Mouse (Mus musculus) kidney, adult 18-20 months (tissue): ENCODE data around the gene Gm9573.

Experiments
- DNase-seq: peaks from one replicate; pipeline ENCODE4 v3.0.0; 2021

The Gm9573 gene

DNA sequence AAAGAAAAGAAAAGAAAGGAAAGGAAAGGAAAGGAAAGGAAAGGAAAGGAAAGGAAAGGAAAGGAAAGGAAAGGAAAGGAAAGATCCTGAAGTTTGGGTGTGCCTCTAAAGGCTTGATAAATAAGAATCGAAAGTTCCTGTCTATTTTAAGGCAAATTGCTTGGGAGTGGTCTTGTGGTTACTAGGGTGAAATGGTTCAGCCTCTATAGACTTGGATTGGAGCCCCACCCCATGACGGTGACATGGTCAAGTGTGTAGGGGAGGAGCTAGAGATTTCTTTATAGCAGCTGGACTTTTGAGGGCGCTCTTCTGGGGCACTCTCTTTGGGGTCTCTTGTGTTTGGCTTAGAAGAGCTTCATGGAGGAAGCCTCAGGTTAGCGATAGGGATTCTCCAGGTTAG is 32.7 kb downstream of the Gm9573 start:
- no peak for DNase-seq

DNA sequence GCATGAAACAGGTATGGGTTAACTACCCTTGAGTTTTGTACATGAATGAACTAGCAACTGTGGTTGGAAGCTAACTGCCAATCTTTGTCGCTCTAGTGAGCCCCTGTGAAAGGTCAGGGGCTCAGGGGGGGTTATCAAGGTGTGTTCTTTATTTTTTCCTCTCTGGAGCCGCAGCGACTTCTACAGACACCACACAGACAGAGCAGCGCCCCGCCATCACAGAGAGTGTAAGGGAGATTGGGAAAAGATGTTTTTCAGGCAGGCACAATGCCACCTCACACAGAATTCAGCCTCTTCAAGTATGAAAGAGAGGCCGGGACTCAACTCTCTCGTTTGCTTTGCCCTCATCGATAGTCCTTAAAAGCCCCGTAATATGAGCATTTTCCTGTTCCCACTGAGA is 34.3 kb downstream of the Gm9573 start:
- no peak for DNase-seq

DNA sequence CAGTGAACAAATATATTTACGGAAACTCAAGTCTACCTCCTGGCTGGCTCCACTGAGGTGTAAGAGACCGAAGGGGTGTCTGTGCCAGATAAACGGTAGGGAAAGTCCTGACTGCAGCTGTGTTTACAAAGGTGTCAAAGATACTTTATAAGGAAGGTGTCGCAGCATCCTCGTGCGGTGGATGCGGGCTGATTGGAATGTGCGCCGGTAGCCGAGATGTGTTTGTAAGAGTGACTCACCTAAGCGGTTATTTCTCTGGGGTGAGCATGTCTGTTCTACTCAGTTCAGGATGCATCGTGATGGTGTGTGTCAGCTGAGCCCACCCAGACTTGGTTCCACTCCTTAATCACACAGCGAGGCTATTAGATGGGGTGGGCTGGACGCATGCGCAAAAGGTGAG is 34.7 kb downstream of the Gm9573 start:
- no peak for DNase-seq

DNA sequence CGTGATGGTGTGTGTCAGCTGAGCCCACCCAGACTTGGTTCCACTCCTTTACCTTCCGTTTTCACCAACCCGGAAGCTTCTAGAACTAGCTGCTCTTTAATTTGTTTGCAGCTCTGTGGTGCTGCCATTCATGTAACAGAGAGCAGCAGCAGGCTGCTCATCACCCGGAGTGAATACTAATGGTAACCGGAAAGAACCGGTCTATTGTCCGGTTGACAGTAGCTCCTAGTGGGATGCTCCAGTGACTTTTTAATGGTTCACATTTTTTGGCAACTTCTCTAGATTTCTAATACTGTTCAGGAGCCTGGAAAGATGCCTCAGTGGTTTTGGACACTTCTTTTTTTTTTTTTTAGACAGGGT is 35.2 kb downstream of the Gm9573 start:
- DNase-seq: no peak

DNA sequence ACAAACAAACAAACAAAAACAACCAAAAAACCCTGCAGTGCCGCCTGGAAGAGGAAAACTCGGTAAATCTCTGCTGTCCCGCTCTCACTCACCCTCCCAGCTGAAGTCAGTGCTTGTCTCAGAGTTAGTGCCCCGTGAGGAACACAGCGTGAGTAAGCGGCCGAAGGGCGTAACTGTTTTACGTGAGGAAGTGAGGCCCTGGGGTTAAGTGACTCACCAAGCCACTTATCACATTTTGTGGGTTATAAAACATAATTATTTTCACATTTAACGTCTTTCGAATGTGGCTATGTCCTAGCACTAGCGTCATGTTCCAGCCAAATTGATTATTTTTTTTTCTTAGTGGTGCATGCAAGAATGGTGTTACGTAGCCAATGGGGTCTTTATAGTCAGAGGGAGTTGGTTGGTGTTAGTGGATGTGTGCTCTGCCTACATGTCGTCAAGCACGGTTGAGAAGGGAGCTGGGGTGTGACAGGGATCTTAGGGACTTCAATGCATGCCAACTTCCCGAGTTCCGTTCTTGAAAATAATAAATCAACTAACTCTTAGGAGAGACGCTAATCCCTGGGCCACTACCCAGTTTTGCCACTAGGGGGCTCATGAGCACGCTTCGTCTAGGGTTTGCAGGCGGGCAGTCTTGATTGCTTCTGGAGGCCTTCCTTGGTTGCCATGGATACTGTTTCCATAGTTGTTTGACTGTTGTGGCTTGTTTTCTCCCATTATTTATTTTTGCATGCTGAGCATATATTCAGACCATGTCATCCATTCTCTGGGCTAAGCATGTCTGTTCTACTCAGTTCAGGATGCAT is 35.8 kb downstream of the Gm9573 start:
- DNase-seq: peak; percentile 74

DNA sequence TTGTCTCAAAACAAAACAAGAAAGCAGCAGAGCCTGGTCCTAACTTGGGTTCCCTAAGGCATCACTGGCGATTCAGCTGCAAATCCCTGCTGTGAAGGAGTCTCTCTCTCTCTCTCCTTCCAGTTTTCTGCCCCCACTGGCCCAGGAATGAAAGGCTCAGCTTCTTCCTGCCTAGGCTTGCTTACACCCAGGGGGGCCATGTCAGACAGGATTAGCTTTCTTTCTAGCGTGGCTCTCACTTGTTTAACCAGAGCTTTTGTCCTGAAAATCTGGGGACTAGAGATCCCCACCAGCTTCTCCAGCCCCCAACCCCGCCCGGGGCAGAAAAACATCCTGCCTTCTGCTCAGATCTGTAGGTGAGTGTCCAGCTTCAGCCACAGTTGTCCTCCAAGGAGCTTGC is 38.0 kb downstream of the Gm9573 start:
- DNase-seq: no peak

DNA sequence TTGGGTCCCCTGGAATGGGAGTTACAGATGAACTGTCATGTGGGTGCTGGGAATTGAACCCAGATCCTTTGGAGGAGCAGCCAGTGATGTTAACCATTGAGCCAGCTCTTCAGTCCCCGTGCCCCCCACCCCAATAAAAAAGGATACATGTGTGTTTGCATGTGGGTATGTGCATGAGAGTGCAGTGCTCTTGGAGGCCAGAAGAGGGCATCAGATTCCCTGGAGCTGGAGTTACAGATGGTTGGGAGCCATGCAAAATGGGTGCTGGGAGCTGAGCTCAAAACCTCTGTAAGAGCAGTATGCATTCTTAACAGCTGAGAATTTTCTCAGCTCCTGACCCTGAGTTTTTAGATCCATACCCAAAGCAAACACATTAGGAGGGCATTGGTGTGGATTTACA is 39.1 kb downstream of the Gm9573 start:
- DNase-seq: no peak

DNA sequence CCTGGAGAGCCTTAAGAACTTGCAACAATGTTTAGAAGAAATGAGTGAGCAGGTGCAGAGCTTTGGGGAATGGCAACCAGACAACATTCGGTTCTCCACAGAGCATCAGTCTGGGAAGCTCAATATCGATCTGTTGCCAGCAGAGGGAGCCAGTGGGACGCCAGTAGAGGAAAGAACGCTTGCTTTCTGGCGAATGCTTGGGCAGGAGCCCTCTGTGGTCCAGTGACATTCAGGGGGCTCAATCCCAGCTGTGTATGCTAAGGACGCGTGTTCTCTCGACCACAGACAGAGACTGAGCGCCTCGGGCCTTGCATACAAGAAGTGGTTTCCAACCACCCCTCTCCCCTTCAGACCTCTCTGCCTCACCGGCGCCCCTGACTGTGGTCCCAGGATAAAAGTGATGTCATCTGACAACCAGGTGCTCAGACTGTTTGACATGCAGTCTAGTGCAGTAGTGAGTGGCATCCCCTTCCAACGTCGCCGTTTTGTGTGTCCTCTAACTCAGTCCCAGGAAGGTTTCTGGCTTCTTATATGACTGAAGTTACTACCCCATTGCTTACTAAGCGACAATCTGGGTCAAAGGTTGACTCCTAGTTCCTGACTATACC is 42.0 kb downstream of the Gm9573 start:
- peak; percentile 81 for DNase-seq

DNA sequence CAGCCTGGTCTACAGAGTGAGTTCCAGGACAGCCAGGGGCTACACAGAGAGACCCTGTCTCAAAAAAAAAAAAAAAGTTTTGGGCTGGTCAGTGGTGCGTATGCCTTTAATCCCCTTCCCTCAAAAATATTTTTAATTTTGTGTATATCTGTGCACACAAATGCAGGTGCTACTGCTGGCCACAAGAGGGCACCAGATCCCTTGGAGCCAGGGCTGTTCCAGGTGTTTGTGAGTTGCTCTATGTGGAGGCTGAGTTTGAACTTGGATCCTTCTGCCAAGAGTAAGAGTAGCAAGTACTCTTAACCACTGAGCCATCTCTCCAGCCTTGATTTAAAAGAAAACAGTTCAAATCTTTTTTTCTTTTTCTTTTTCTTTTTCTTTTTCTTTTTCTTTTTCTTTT is 43.5 kb downstream of the Gm9573 start:
- no peak for DNase-seq

DNA sequence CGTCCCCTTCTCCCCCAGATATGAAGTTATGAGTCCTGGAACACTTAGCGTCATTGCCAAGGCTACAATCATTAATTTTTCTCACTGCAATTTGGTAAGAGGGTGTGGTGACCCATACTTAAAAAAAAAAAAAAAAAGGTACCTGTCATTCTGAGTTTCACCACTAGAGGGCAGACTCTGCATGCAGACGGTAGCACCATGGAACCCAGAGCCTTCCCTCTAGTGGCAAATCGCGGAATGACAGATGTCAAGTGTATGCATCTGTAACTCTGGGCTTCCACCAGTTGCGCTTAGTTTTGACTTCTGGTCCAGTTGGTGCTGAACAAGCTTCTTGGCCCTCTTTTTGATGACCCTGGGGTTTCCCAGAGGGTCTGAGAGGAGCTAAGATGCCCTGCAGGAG is 48.2 kb downstream of the Gm9573 start:
- DNase-seq: peak; percentile 85

DNA sequence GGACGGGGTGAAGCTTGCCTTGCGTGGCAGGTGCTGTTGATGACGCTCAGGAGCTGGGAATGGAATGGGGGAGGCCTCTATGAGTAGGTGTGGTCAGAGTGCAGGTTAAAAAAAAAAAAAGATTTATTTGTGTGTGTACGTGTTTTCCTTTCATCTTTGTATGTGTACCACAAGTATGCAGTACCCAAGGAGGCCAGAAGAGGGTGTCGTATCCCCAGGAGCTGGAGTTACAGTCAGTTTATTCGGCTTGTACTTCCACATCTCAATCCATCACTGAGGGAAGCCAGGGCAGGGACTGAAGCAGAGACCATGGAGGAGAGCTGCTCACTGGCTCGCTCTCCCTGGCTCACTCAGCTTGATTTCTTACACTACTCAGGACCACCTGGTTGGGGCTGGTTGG is 55.0 kb downstream of the Gm9573 start:
- DNase-seq: no peak

DNA sequence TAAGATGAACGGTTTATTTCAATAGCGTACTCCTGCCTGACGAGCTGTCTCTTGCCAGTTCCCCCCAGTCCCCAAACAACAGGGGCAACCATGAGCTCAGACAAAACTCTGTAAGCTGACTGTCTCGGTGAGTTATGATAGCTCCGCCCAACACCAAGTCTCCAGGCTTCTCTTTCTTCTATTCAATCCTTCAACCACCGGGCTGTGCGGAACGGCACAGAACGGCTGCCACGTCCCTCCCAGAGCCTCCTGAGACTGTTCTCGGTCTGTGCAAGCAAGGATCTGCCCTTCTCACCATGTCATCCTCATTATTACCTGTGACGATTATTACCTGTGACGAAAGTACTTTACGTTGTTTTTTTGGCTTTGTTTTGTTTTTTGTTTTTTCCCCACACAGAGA is 55.6 kb downstream of the Gm9573 start:
- no peak for DNase-seq

DNA sequence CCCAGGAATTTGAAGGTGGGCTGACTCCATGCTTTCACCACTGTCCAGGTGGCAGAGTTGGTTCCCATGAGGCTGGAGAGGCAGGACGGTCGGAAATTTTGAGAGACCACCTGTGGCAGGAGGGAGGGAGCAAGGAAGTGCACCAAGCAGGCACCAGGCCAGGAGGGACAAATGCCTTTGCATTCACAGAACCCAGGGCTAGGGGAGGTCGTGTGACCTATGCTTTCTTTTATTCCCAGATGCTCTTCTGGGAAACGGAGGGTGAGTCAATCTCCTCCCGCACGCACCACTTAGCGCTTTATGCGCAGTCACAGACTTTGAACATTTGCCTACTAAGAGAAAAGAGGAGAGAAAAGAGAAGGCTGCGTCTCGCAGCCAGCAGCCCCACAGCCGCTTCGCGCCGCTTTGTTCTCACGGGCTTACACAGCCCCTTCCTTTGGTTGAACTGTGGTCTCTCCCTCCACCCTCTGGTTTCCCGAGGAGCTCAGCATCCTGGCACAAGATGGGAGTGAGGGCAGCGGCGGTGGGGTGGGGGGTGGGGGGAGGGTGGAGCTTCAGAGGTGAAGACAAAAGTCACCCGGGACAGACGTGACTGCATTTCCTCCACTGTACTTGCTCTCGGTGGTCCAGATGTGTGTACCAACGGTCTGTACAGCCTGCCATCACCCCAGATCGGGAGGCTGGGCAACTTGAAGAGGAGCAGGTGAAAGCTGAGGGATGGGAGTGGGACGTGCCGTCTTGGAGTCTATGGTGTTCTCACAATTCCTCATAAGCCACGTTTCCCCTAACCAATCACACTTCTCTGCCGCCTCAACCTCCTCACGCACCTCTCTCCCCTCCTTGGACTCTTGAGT is 57.1 kb downstream of the Gm9573 start:
- DNase-seq: no peak
